Mouse (Mus musculus): Measurements from ENCODE around the gene Gm49380. TPM values are rescaled to one million over a fixed set of nuclear protein-coding genes. Genes with fewer than 3 reads are reported as not detected.

Gm49380 gene
- polyA plus RNA-seq, 1 experiment: 0.29 TPM

DNA sequence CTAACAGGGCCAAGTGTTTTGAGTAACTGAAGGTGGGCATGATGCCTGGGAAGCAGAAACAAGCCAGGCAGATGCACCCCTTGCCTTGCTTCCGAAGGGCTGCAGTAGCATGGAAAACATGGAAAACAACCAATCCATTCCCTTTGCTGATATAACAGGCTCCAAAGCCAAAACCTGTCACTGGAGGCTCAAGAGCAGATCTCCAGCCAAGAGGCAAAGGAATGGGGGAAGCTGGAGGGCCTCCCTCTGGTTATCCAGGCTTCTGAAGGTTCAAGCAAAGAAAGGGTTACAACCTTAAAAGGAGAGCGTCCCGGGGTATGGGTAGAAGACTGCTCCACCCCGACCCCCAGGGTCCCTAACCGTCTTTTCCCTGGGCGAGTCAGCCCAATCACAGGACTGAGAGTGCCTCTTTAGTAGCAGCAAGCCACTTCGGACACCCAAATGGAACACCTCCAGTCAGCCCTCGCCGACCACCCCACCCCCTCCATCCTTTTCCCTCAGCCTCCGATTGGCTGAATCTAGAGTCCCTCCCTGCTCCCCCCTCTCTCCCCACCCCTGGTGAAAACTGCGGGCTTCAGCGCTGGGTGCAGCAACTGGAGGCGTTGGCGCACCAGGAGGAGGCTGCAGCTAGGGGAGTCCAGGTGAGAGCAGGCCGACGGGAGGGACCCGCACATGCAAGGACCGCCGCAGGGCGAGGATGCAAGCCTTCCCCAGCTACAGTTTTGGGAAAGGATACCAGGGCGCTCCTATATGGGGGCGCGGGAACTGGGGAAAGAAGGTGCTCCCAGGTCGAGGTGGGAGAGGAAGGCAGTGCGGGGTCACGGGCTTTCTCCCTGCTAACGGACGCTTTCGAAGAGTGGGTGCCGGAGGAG, 70.2 kb downstream of the Gm49380 start, which contains the start of gene Thy1:
Thy1 (plus strand) TSS at position 549 of the 872 bp plus-strand sequence.
- peak; percentile 90 for DNase-seq (ENCODE audit: low read depth)
- TF ChIP-seq CTCF (IDR thresholded peaks at IDR 0.05; ENCODE audit: borderline replicate concordance, extremely low read depth, insufficient read depth, insufficient read length): no peak

DNA sequence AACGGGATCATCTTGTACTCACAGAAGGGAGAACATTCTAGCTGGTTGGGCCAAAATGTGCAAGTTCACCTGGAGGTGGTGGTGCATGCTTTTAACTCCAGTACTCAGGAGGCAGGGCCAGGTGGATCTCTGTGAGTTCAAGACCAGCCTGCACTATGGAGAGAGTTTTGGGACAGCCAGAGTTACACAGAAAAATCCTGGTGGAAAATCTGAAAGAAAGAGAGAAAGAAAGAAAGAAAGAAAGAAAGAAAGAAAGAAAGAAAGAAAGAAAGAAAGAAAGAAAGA, 71.0 kb downstream of the Gm49380 start:
- TF ChIP-seq POLR2A (IDR thresholded peaks at IDR 0.05; ENCODE audit: borderline replicate concordance, extremely low read depth, insufficient read depth, insufficient read length, poor library complexity, severe bottlenecking): no peak
- TF ChIP-seq CTCF (IDR thresholded peaks at IDR 0.05; ENCODE audit: borderline replicate concordance, extremely low read depth, insufficient read depth, insufficient read length): no peak
- DNase-seq (ENCODE audit: low read depth): no peak

DNA sequence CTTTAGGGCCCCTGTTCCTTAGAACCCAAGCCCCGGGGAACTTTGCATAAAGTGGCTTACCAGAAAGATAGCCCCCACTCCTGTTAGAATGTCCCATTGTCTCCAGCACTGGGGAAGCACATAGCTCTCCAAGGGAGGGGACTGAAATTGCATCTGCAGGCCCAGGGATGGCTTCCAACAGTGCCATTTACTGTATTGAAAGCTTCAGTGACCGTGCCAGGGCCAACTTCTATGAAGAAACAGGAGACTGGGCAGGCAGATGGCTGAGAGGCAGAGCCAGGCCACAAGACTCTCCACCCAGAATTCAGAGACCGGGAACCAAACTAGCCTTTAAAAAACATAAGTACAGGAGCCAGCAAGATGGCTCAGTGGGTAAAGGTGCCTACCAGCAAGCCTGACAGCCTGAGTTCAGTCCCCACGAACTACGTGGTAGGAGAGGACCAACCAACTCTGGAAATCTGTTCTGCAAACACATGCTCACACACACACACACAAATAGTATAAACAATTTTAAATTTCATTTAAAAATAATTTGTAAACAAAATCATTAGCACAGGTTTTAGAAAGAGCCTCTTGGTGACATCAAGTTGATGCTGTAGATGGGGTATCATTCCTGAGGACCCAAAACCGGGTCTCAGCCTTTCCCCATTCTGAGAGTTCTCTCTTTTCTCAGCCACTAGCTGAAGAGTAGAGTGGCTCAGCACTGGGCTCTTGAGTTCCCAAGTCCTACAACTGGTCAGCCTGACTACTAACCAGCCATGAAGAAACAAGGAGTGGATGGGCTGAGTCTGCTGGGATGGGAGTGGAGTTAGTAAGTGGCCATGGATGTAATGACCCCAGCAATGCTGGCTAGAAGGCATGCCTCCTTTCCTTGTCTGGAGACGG, 71.5 kb downstream of the Gm49380 start:
- TF ChIP-seq CTCF (IDR thresholded peaks at IDR 0.05; ENCODE audit: borderline replicate concordance, extremely low read depth, insufficient read depth, insufficient read length): no peak
- no peak for TF ChIP-seq POLR2A (IDR thresholded peaks at IDR 0.05; ENCODE audit: borderline replicate concordance, extremely low read depth, insufficient read depth, insufficient read length, poor library complexity, severe bottlenecking)
- peak; percentile 53 for DNase-seq (ENCODE audit: low read depth)

DNA sequence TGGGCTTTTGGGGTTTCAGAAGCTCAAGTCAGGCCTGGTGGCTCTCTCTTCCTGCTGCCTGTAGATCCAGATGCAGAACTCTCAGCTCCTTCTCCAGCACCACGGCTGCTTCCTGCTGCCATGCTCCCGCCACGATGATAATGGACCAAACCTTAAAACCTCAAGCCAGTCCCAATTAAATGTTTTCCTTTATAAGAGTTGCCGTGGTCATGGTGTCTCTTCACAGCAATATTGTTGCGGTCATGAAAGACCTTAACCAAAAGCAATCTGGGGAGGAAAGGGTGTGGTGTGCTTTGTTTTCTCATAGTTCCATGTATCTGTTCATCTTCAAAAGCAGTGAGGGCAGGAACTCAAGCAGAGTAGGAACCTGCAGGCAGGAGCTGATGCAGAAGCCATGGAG, 76.2 kb downstream of the Gm49380 start:
- no peak for DNase-seq (ENCODE audit: low read depth)
- TF ChIP-seq POLR2A (IDR thresholded peaks at IDR 0.05; ENCODE audit: borderline replicate concordance, extremely low read depth, insufficient read depth, insufficient read length, poor library complexity, severe bottlenecking) (no peak), CTCF (IDR thresholded peaks at IDR 0.05; ENCODE audit: borderline replicate concordance, extremely low read depth, insufficient read depth, insufficient read length) (no peak)

DNA sequence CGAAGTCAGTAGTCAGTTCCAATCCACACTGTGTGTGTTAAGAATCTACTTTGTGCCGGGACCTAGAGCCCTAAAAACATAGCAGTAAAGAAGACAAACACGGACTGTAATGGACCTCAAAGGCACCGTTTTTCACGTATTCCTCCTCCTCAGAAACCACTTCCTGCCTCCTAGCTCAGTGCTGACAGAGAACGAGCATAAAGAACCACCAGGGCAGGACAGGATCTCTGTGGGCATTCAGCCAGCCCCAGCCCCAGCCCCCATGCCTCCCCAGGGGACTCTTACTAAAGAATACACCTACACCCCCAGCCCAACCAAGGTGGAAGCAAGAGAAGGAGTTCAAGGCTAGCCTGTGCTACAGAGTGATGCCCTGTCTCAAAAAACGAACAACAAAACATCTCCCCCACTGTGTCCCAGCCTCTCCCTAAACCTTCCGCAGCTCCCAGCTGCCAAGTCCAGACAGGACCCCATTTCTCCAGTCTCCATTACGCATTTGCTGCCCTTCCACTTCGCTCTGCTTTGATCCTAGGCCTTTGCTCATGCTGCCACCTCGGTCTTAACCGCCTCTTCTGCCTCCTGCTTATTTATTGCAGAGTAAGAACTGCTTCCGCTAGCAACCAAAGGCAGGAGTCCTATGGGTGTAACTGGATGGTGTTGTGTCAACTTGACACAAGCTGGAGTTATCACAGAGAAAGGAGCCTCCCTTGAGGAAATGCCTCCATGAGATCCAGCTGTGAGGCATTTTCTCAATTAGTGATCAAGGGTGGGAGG, 79.2 kb downstream of the Gm49380 start:
- DNase-seq (ENCODE audit: low read depth): no peak
- TF ChIP-seq CTCF (IDR thresholded peaks at IDR 0.05; ENCODE audit: borderline replicate concordance, extremely low read depth, insufficient read depth, insufficient read length) (no peak), POLR2A (IDR thresholded peaks at IDR 0.05; ENCODE audit: borderline replicate concordance, extremely low read depth, insufficient read depth, insufficient read length, poor library complexity, severe bottlenecking) (no peak)

DNA sequence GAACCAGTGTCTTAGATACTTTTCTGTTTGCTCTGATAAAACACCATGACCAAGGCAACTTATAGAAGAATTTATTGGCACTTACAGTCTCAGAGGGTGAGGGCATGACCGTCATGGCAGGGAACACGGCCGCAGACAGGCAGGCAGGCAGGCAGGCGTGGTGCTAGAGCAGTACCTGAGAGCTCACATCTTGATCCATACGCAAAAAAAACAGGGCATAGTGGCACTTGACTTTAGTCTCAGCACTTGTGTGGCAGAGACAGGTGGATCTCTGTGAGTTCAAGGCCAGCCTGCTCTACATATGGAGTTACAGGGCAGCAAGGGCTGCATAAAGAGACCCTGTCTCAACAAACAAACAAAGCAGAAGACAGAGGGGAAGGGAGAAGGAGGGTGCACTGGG, 80.0 kb downstream of the Gm49380 start:
- TF ChIP-seq POLR2A (IDR thresholded peaks at IDR 0.05; ENCODE audit: borderline replicate concordance, extremely low read depth, insufficient read depth, insufficient read length, poor library complexity, severe bottlenecking) (no peak), CTCF (IDR thresholded peaks at IDR 0.05; ENCODE audit: borderline replicate concordance, extremely low read depth, insufficient read depth, insufficient read length) (no peak)
- DNase-seq (ENCODE audit: low read depth): no peak

DNA sequence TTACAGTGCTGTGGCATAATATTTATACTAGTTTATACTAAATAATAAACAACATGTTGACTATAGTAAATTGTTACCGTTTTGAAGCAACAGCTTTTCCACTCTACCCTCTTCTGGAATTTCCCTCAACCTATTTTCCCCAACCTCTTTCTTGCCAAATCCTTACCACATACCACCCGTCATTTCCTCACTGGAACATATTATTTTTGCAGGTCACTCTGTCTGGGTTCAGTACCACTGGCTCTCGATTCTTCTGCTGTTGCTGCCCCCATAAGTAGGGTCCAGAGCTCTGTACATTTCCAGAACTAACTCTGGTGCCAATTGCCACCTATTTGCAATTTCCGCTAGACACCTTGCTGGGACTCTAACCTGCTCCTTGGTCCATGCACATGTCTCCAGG, 81.4 kb downstream of the Gm49380 start:
- TF ChIP-seq POLR2A (IDR thresholded peaks at IDR 0.05; ENCODE audit: borderline replicate concordance, extremely low read depth, insufficient read depth, insufficient read length, poor library complexity, severe bottlenecking) (no peak), CTCF (IDR thresholded peaks at IDR 0.05; ENCODE audit: borderline replicate concordance, extremely low read depth, insufficient read depth, insufficient read length) (no peak)
- no peak for DNase-seq (ENCODE audit: low read depth)

DNA sequence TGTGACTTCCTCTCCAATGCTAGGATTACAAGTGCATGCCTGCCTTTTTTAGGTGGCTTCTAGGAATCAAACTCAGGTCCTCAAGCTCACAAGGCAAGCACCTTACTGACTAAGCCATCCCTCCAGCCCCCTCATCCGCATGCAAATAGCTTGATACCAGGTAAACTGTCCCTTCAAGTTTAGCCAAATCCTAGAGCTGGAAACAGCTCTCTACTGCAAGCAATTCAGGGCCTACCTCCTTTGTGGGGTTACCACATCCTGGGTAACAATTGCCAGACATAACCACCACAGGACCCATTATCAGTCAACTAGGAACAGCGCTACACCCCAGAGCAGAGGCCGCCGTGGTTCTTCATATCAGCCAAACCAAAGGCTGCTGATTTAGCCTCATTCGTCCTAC, 82.2 kb downstream of the Gm49380 start:
- TF ChIP-seq CTCF (IDR thresholded peaks at IDR 0.05; ENCODE audit: borderline replicate concordance, extremely low read depth, insufficient read depth, insufficient read length): no peak
- no peak for TF ChIP-seq POLR2A (IDR thresholded peaks at IDR 0.05; ENCODE audit: borderline replicate concordance, extremely low read depth, insufficient read depth, insufficient read length, poor library complexity, severe bottlenecking)
- DNase-seq (ENCODE audit: low read depth): no peak

DNA sequence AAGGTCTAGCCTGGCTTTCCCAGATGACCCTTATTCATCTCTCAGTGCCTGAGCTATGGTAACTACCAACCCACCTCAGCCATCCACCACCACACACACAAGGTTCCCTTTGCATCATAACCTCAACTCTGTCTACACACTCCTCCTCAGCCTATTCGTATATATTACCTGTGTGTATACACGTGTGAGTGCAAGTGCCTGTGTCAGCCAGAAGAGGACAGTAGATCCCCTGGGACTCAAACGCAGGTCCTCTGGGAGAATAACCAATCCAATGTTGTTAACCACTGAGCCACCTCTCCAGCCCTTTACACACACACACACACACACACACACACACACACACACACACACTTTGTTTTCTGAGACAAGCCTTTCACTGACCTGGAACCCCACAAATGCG, 82.7 kb downstream of the Gm49380 start:
- TF ChIP-seq CTCF (IDR thresholded peaks at IDR 0.05; ENCODE audit: borderline replicate concordance, extremely low read depth, insufficient read depth, insufficient read length): no peak
- no peak for TF ChIP-seq POLR2A (IDR thresholded peaks at IDR 0.05; ENCODE audit: borderline replicate concordance, extremely low read depth, insufficient read depth, insufficient read length, poor library complexity, severe bottlenecking)

DNA sequence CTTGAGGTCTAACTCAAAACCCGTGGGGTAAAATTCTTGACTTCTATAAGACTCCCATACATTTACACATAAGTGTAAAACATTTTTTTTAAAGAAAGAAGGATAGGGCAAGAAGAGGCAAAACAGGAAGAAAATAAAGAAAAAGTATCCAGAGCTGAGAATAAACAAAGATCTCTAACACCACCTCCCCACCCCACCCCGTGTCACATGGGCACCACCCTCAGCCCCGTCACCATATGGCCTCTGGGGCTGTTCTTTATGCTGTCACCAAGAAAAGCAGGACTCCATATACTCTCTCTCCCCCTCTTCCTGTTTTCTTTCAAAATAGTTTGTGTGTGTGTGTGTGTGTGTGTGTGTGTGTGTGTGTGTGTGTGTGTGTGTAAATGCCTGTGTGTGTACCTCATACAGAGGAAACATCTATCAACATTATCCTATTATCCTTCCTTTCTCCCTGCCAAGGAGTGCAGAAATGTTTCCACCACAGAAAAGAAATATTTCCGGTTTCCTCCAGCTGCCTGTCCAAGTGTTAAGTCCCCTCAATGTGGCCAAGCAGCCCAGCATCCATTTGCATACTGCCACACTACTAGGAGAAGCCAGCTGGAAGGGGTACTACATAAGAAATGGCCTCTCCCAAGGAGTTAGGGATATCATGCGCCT, 83.6 kb downstream of the Gm49380 start:
- no peak for DNase-seq (ENCODE audit: low read depth)
- TF ChIP-seq POLR2A (IDR thresholded peaks at IDR 0.05; ENCODE audit: borderline replicate concordance, extremely low read depth, insufficient read depth, insufficient read length, poor library complexity, severe bottlenecking) (no peak), CTCF (IDR thresholded peaks at IDR 0.05; ENCODE audit: borderline replicate concordance, extremely low read depth, insufficient read depth, insufficient read length) (no peak)

More for the DNA sequence above, 82.7 kb downstream of the Gm49380 start:
- DNase-seq (ENCODE audit: low read depth): no peak
